Mouse (Mus musculus) forebrain, embryonic 14.5 days (tissue): Measurements from ENCODE around the gene Thbd. TPM values are rescaled to one million over a fixed set of nuclear protein-coding genes. Genes with fewer than 3 reads are reported as not detected.
A peak's percentile ranks its signal among the peaks of the same experiment; 100 is the strongest.

ENCODE experiments used
- ATAC-seq: fragments of 200-750 bp; cut with Nextera tagmentation; 2 replicates; pipeline ENCODE4 v1.8.0; 2017; ENCODE audit warnings: mild to moderate bottlenecking, moderate library complexity
- DNase-seq: peaks from one replicate; pipeline ENCODE4 v3.0.0-alpha.2; 2015; ENCODE audit warnings: low spot score
- H3K27ac ChIP-seq: fragments of 300-500 bp; sonication (generic); 2 replicates; pipeline ENCODE4 v1.5.1; 2014; ENCODE audit warnings: low read depth, mild to moderate bottlenecking, control low read depth, low read length, moderate library complexity
- H3K27me3 ChIP-seq: fragments of 300-500 bp; sonication (generic); replicated peaks from 2 replicates; pipeline ENCODE4 v1.6.1; 2014; ENCODE audit warnings: low read length, control low read depth, mixed read lengths; ENCODE audit not compliant: control insufficient read depth, insufficient read depth
- H3K36me3 ChIP-seq: fragments of 300-500 bp; sonication (generic); 2 replicates; pipeline ENCODE4 v1.6.1; 2014; ENCODE audit warnings: low read length, control low read depth; ENCODE audit not compliant: control insufficient read depth, insufficient read depth
- H3K4me1 ChIP-seq: fragments of 300-500 bp; sonication (generic); 2 replicates; pipeline ENCODE4 v1.6.1; 2014; ENCODE audit warnings: antibody characterized with exemption, low read length, control low read depth; ENCODE audit not compliant: control insufficient read depth, insufficient read depth
- H3K4me2 ChIP-seq: fragments of 300-500 bp; sonication (generic); 2 replicates; pipeline ENCODE4 v1.6.1; 2014; ENCODE audit warnings: mild to moderate bottlenecking, control low read depth, low read length
- H3K4me3 ChIP-seq: fragments of 300-500 bp; sonication (generic); 2 replicates; pipeline ENCODE4 v1.5.1; 2014; ENCODE audit warnings: low read depth, low read length, control low read depth
- H3K9ac ChIP-seq: fragments of 300-500 bp; sonication (generic); 2 replicates; pipeline ENCODE4 v1.6.1; 2014; ENCODE audit warnings: mild to moderate bottlenecking, low read length, control low read depth, moderate library complexity
- H3K9me3 ChIP-seq: fragments of 300-500 bp; sonication (generic); replicated peaks from 2 replicates; pipeline ENCODE4 v1.6.1; 2016; ENCODE audit warnings: low read length, control low read depth, mixed read lengths; ENCODE audit not compliant: control insufficient read depth
- WGBS: fragments of 180-500 bp; shearing (Covaris S2); extraction: QIAGEN DNeasy Blood & Tissue Kit; methylation state at CpG from one replicate; pipeline ENCODE4 v1.1.7; 2014; 5-methylcytosine and 5-hydroxymethylcytosine counted together
- polyA plus RNA-seq: library from polyadenylated mRNA; unstranded; fragments of >200 nt; fragmentation: Nextera tagmentation; extraction: Ambion mirVana; gene quantifications from 2 replicates; pipeline ENCODE4 v1.2.1, GENCODE M21; 2014

Thbd gene
- polyA plus RNA-seq, 1 experiment from 2014 or later, result 7.2 TPM

- H3K27ac ChIP-seq, result no peak overlapping the region
- H3K4me3 ChIP-seq, result no peak overlapping the region
- WGBS, result 74% methylated on average over 1 of the region's 1 CpGs
- no peak for ATAC-seq
- H3K4me1 ChIP-seq, result no peaks in the 10 kb centered on the region
- no peak for DNase-seq
- no peaks in the 10 kb centered on the region for H3K9me3 ChIP-seq
- H3K9ac ChIP-seq, result no peak overlapping the region
- no peaks in the 10 kb centered on the region for H3K36me3 ChIP-seq
- no peak overlapping the region for H3K4me2 ChIP-seq
- H3K27me3 ChIP-seq, result no peaks in the 10 kb centered on the region
These were observed 36.5 kb upstream of the Thbd start for GRCm38 (mm10) chr2:148444472-148444871.

GRCm38 (mm10) chr2:148443249-148443958 lies 35.4 kb upstream of the Thbd start, which contains the start of gene Cd93:
Gene Cd93 (minus strand): TSS chr2:148443563.
- DNase-seq, result no peak
- Histone ChIP-seq H3K9ac (no peak within 1 kb of the TSS), H3K4me2 (no peak within 1 kb of the TSS), H3K36me3 (no peaks in the 10 kb centered on the region), H3K9me3 (no peaks in the 10 kb centered on the region), H3K27me3 (no peaks in the 10 kb centered on the region), H3K27ac (0 out of 2 replicates have a peak within 1 kb of the TSS, but pooled peaks have one; percentile 1), H3K4me1 (no peaks in the 10 kb centered on the region), H3K4me3 (no peak within 1 kb of the TSS)
- whole genome bisulfite sequencing, result 65% methylated on average over 13 of the region's 13 CpGs
- ATAC-seq, result no peak

DNA sequence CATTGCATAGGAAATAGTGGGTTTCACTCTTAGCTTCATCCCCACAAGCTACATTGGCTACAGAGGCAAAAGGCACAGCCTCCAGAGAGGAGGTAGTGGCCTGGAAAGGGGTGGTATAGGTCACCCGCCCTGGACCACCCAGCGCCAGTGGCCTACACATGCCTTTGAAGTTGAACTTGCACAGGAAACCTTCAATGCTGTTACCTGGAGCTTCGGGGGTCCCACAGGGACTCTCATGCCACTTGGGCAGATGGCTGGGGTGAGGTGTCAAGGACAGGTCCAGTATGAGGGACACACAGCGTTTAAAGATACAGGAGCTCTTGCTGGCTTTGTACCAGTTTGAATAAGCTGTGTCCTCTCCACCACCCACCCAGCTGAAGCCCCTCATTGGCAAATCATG lies 34.7 kb upstream of the Thbd start:
- H3K4me2 ChIP-seq, result no peak overlapping the region
- no peak for ATAC-seq
- H3K27me3 ChIP-seq, result no peaks in the 10 kb centered on the region
- H3K36me3 ChIP-seq, result no peaks in the 10 kb centered on the region
- WGBS, result 91% methylated on average over 4 of the region's 4 CpGs
- no peaks in the 10 kb centered on the region for H3K9me3 ChIP-seq
- H3K27ac ChIP-seq, result 0 out of 2 replicates have a peak overlapping the region, but pooled peaks have one; percentile 1
- DNase-seq, result no peak
- H3K9ac ChIP-seq, result no peak overlapping the region
- no peaks in the 10 kb centered on the region for H3K4me1 ChIP-seq
- H3K4me3 ChIP-seq, result no peak overlapping the region

- Histone ChIP-seq H3K4me3 (no peak overlapping the region), H3K27me3 (no peaks in the 10 kb centered on the region), H3K36me3 (no peaks in the 10 kb centered on the region), H3K27ac (no peak overlapping the region), H3K4me1 (no peaks in the 10 kb centered on the region), H3K4me2 (no peak overlapping the region), H3K9ac (no peak overlapping the region), H3K9me3 (no peaks in the 10 kb centered on the region)
- no peak for DNase-seq
- 71% methylated on average over 4 of the region's 4 CpGs for WGBS
- no peak for ATAC-seq
These were observed 34.2 kb upstream of the Thbd start for GRCm38 (mm10) chr2:148442172-148442571.

DNA sequence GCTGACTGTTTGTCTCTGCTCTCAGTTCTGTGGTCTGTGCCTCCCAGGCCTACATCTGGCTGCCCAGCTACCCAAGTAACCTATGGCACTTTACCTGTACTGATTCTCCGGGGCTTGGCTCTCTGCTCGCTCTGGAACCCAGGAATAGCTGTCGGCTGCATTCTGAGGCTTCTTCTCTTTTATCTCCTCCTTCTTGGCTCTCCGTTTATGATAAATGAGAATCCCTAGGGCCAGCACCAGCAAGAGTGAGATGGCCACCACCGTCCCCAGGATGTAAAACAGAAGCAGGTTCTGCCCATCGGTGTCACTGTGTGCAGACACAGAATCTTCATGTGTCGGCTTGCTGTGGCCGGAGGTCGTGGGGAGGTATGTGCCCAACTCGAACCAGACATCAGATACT lies 33.4 kb upstream of the Thbd start:
- H3K27ac ChIP-seq, result no peak overlapping the region
- H3K4me3 ChIP-seq, result no peak overlapping the region
- H3K9ac ChIP-seq, result no peak overlapping the region
- H3K4me1 ChIP-seq, result no peaks in the 10 kb centered on the region
- WGBS, result 91% methylated on average over 10 of the region's 10 CpGs
- no peaks in the 10 kb centered on the region for H3K36me3 ChIP-seq
- H3K27me3 ChIP-seq, result no peaks in the 10 kb centered on the region
- no peaks in the 10 kb centered on the region for H3K9me3 ChIP-seq
- no peak for DNase-seq
- H3K4me2 ChIP-seq, result no peak overlapping the region
- ATAC-seq, result no peak

GRCm38 (mm10) chr2:148439691-148440276 lies 31.8 kb upstream of the Thbd start:
- 73% methylated on average over 3 of the region's 3 CpGs for WGBS
- Histone ChIP-seq H3K4me1 (no peaks in the 10 kb centered on the region), H3K4me3 (no peak overlapping the region), H3K27me3 (no peaks in the 10 kb centered on the region), H3K9ac (no peak overlapping the region), H3K9me3 (no peaks in the 10 kb centered on the region), H3K4me2 (no peak overlapping the region), H3K36me3 (no peaks in the 10 kb centered on the region), H3K27ac (no peak overlapping the region)
- DNase-seq (no peak), ATAC-seq (no peak)

DNA sequence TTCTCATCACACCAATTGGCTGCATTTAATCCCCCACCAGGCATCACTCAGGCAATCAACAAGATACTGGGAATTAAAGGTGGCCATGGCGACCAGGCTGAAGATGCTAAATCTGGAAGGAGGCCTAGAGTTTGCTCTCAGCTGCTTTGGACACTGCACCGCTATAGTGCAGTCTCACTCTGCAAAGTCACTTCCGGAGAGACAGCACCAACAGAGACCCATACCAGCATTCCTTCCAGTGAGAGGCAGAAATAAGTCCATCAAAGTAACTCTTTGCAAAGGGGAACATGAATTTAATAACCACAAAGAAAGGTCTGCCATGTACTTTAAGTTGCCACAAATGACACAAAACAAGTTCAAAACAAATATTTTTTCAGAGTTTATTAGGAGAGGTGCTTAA lies 28.3 kb upstream of the Thbd start:
- DNase-seq (peak; percentile 7), ATAC-seq (no peak)
- H3K9ac ChIP-seq, result no peak overlapping the region
- no peaks in the 10 kb centered on the region for H3K36me3 ChIP-seq
- H3K9me3 ChIP-seq, result no peaks in the 10 kb centered on the region
- no peaks in the 10 kb centered on the region for H3K4me1 ChIP-seq
- no peak overlapping the region for H3K4me2 ChIP-seq
- H3K27ac ChIP-seq, result no peak overlapping the region
- H3K27me3 ChIP-seq, result no peaks in the 10 kb centered on the region
- 22% methylated on average over 3 of the region's 3 CpGs for WGBS
- no peak overlapping the region for H3K4me3 ChIP-seq

GRCm38 (mm10) chr2:148432346-148432745 lies 24.4 kb upstream of the Thbd start:
- no peak overlapping the region for H3K4me2 ChIP-seq
- no peaks in the 10 kb centered on the region for H3K36me3 ChIP-seq
- no peak overlapping the region for H3K27ac ChIP-seq
- ATAC-seq (no peak), DNase-seq (no peak)
- 69% methylated on average over 2 of the region's 2 CpGs for WGBS
- no peak overlapping the region for H3K4me3 ChIP-seq
- H3K27me3 ChIP-seq, result no peaks in the 10 kb centered on the region
- no peaks in the 10 kb centered on the region for H3K9me3 ChIP-seq
- no peaks in the 10 kb centered on the region for H3K4me1 ChIP-seq
- H3K9ac ChIP-seq, result no peak overlapping the region

GRCm38 (mm10) chr2:148430941-148431340 lies 23.0 kb upstream of the Thbd start:
- Histone ChIP-seq H3K4me1 (no peaks in the 10 kb centered on the region), H3K36me3 (no peaks in the 10 kb centered on the region), H3K4me3 (no peak overlapping the region), H3K4me2 (no peak overlapping the region), H3K27me3 (no peaks in the 10 kb centered on the region), H3K27ac (no peak overlapping the region), H3K9ac (no peak overlapping the region), H3K9me3 (no peaks in the 10 kb centered on the region)
- ATAC-seq, result no peak
- WGBS, result 83% methylated on average over 4 of the region's 4 CpGs
- DNase-seq, result no peak
